Mouse (Mus musculus): Measurements from ENCODE around the gene Ankrd60. TPM values are rescaled to one million over a fixed set of nuclear protein-coding genes. Genes with fewer than 3 reads are reported as not detected.

The Ankrd60 gene
- polyA plus RNA-seq (2017; shearing (Covaris generic)) = under 1 TPM in 1 of 2 experiments, not detected in 1; 0.58 TPM

DNA sequence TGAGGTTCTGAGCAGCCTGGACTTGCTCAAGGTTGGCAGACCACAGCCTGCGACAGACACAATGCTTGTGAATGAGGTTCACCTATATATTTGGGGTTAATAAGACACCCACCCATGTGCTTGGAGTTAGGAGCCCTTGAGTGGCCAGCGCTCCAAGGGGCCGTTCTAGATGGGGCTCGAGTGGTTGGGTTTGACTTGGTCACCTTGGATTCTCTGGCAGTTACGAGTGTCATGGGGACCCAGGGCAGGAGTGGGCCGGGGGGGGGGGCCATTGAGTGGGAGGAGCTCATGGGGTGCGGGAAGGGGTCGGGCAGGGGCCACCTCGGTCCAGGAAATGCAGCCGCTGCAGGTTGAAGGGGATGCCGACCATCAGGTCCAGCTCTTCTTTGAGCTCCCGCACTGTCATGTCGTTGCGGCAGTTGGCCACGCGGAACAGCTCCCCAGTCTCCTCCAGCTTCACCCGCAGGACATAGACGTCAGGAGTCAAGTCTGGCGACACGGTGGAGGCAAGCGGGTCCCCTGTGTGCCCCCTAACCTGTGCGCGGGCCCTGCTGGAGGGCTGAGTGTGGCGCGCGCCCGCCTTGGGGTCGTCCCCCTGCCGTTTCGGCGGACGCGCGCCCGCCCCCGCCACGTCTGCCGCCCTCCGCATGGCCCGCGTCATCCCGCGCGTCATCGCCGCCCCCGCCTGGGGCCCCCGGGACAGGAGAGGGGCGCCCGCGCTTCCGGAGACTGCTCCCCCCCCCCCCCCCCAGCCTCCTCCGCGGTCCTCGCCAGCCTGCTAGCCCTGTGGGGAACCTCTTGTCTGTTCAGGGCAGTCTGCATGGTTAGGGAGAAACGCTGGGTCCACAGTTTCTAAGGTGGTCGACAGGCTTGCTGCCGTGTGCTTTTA, at the start of gene Ankrd60:
Gene Ankrd60, minus strand, starts transcription at position 697 of the 889 bp plus-strand sequence.

GRCm38 (mm10) chr2:173522376-173522775, 55.8 kb downstream of the Ankrd60 start, which contains the start of gene 1700021F07Rik:
Gene 1700021F07Rik (plus strand): TSS chr2:173522586.

Other genes starting within 250 kb of the Ankrd60 start
- not detected for gene 1700021F07Rik, start 55.8 kb downstream of the Ankrd60 start, polyA plus RNA-seq (2017; shearing (Covaris generic))
- gene Rab22a, start 81.4 kb upstream of the Ankrd60 start, polyA plus RNA-seq (2017; shearing (Covaris generic)) = 10 to 100 TPM; 43.9 to 44.1 TPM
- gene 1700010B08Rik, start 141.1 kb upstream of the Ankrd60 start, polyA plus RNA-seq (2017; shearing (Covaris generic)) = 1 to 10 TPM in 1 of 2 experiments, not detected in 1; 1.1 TPM
- 10 to 100 TPM; 36.1 to 41.4 TPM for gene Vapb, start 159.1 kb upstream of the Ankrd60 start, polyA plus RNA-seq (2017; shearing (Covaris generic))

Measured in inflammation-experienced regulatory T-cells (primary cell).